Mouse (Mus musculus): Measurements from ENCODE around the gene Olfr648. TPM values are rescaled to one million over a fixed set of nuclear protein-coding genes. Genes with fewer than 3 reads are reported as not detected.

The Olfr648 gene
- polyA plus RNA-seq (2014; fragmentation: Illumina TruSeq; extraction: RNeasy Lipid Tissue Mini Kit (QIAGEN cat#74804); ENCODE audit: low read depth, low replicate concordance), result not detected

GRCm38 (mm10) chr7:104183292-104183691 is at the start of gene Olfr648:
Gene Olfr648 (minus strand): TSS chr7:104183392.

GRCm38 (mm10) chr7:104218701-104219569 is 35.7 kb upstream of the Olfr648 start, which contains the start of gene Trim6:
Gene Trim6 (plus strand): TSS chr7:104218793.

GRCm38 (mm10) chr7:104195885-104196284 is 12.7 kb upstream of the Olfr648 start, which contains the start of gene Olfr649:
Gene Olfr649 (minus strand): TSS chr7:104195985.

GRCm38 (mm10) chr7:104150456-104150855 is 32.7 kb downstream of the Olfr648 start, which contains the start of gene Ubqlnl:
Gene Ubqlnl (minus strand): TSS chr7:104150556.

GRCm38 (mm10) chr7:104143179-104143578 is 40.0 kb downstream of the Olfr648 start, which contains the start of gene Ubqln3:
Gene Ubqln3 (minus strand): TSS chr7:104143279.

GRCm38 (mm10) chr7:104137305-104137704 is 45.9 kb downstream of the Olfr648 start, which contains the start of gene Olfr643:
Gene Olfr643 (minus strand): TSS chr7:104137405.

GRCm38 (mm10) chr7:104129726-104130125 is 53.5 kb downstream of the Olfr648 start, which contains the start of gene Ubqln5:
Gene Ubqln5 (minus strand): TSS chr7:104129826.

Other genes with a start within 250 kb of the Olfr648 start
- gene Olfr632, start 249.0 kb downstream of the Olfr648 start, polyA plus RNA-seq (2014; fragmentation: Illumina TruSeq; extraction: RNeasy Lipid Tissue Mini Kit (QIAGEN cat#74804); ENCODE audit: low read depth, low replicate concordance), result not detected
- not detected for gene Olfr633, start 239.0 kb downstream of the Olfr648 start, polyA plus RNA-seq (2014; fragmentation: Illumina TruSeq; extraction: RNeasy Lipid Tissue Mini Kit (QIAGEN cat#74804); ENCODE audit: low read depth, low replicate concordance)
- not detected for gene Olfr635, start 212.2 kb downstream of the Olfr648 start, polyA plus RNA-seq (2014; fragmentation: Illumina TruSeq; extraction: RNeasy Lipid Tissue Mini Kit (QIAGEN cat#74804); ENCODE audit: low read depth, low replicate concordance)
- not detected for gene Olfr638, start 184.6 kb downstream of the Olfr648 start, polyA plus RNA-seq (2014; fragmentation: Illumina TruSeq; extraction: RNeasy Lipid Tissue Mini Kit (QIAGEN cat#74804); ENCODE audit: low read depth, low replicate concordance)
- gene Olfr639, start 166.1 kb downstream of the Olfr648 start, polyA plus RNA-seq (2014; fragmentation: Illumina TruSeq; extraction: RNeasy Lipid Tissue Mini Kit (QIAGEN cat#74804); ENCODE audit: low read depth, low replicate concordance), result not detected
- not detected for gene Olfr640, start 157.8 kb downstream of the Olfr648 start, polyA plus RNA-seq (2014; fragmentation: Illumina TruSeq; extraction: RNeasy Lipid Tissue Mini Kit (QIAGEN cat#74804); ENCODE audit: low read depth, low replicate concordance)
- not detected for gene Olfr641, start 147.9 kb downstream of the Olfr648 start, polyA plus RNA-seq (2014; fragmentation: Illumina TruSeq; extraction: RNeasy Lipid Tissue Mini Kit (QIAGEN cat#74804); ENCODE audit: low read depth, low replicate concordance)
- gene Olfr642, start 130.7 kb downstream of the Olfr648 start, polyA plus RNA-seq (2014; fragmentation: Illumina TruSeq; extraction: RNeasy Lipid Tissue Mini Kit (QIAGEN cat#74804); ENCODE audit: low read depth, low replicate concordance), result not detected
- not detected for gene 4930516K23Rik, start 121.9 kb downstream of the Olfr648 start, polyA plus RNA-seq (2014; fragmentation: Illumina TruSeq; extraction: RNeasy Lipid Tissue Mini Kit (QIAGEN cat#74804); ENCODE audit: low read depth, low replicate concordance)
- not detected for gene Olfr644, start 111.5 kb downstream of the Olfr648 start, polyA plus RNA-seq (2014; fragmentation: Illumina TruSeq; extraction: RNeasy Lipid Tissue Mini Kit (QIAGEN cat#74804); ENCODE audit: low read depth, low replicate concordance)
- not detected for gene Olfr645, start 97.9 kb downstream of the Olfr648 start, polyA plus RNA-seq (2014; fragmentation: Illumina TruSeq; extraction: RNeasy Lipid Tissue Mini Kit (QIAGEN cat#74804); ENCODE audit: low read depth, low replicate concordance)
- gene Olfr646, start 78.5 kb downstream of the Olfr648 start, polyA plus RNA-seq (2014; fragmentation: Illumina TruSeq; extraction: RNeasy Lipid Tissue Mini Kit (QIAGEN cat#74804); ENCODE audit: low read depth, low replicate concordance), result not detected
- not detected for gene Ubqln5, start 53.6 kb downstream of the Olfr648 start, polyA plus RNA-seq (2014; fragmentation: Illumina TruSeq; extraction: RNeasy Lipid Tissue Mini Kit (QIAGEN cat#74804); ENCODE audit: low read depth, low replicate concordance)
- gene Olfr643, start 46.0 kb downstream of the Olfr648 start, polyA plus RNA-seq (2014; fragmentation: Illumina TruSeq; extraction: RNeasy Lipid Tissue Mini Kit (QIAGEN cat#74804); ENCODE audit: low read depth, low replicate concordance), result not detected
- not detected for gene Ubqln3, start 40.1 kb downstream of the Olfr648 start, polyA plus RNA-seq (2014; fragmentation: Illumina TruSeq; extraction: RNeasy Lipid Tissue Mini Kit (QIAGEN cat#74804); ENCODE audit: low read depth, low replicate concordance)
- not detected for gene Ubqlnl, start 32.8 kb downstream of the Olfr648 start, polyA plus RNA-seq (2014; fragmentation: Illumina TruSeq; extraction: RNeasy Lipid Tissue Mini Kit (QIAGEN cat#74804); ENCODE audit: low read depth, low replicate concordance)
- not detected for gene Olfm5, start 18.6 kb downstream of the Olfr648 start, polyA plus RNA-seq (2014; fragmentation: Illumina TruSeq; extraction: RNeasy Lipid Tissue Mini Kit (QIAGEN cat#74804); ENCODE audit: low read depth, low replicate concordance)
- gene Olfr649, start 12.6 kb upstream of the Olfr648 start, polyA plus RNA-seq (2014; fragmentation: Illumina TruSeq; extraction: RNeasy Lipid Tissue Mini Kit (QIAGEN cat#74804); ENCODE audit: low read depth, low replicate concordance), result not detected
- gene Trim6, start 35.4 kb upstream of the Olfr648 start, polyA plus RNA-seq (2014; fragmentation: Illumina TruSeq; extraction: RNeasy Lipid Tissue Mini Kit (QIAGEN cat#74804); ENCODE audit: low read depth, low replicate concordance), result 0.77 TPM
- 14.5 TPM for gene Trim34a, start 61.1 kb upstream of the Olfr648 start, polyA plus RNA-seq (2014; fragmentation: Illumina TruSeq; extraction: RNeasy Lipid Tissue Mini Kit (QIAGEN cat#74804); ENCODE audit: low read depth, low replicate concordance)
- 2.3 TPM for gene Trim5, start 104.7 kb upstream of the Olfr648 start, polyA plus RNA-seq (2014; fragmentation: Illumina TruSeq; extraction: RNeasy Lipid Tissue Mini Kit (QIAGEN cat#74804); ENCODE audit: low read depth, low replicate concordance)
- 17.3 TPM for gene Trim12a, start 132.1 kb upstream of the Olfr648 start, polyA plus RNA-seq (2014; fragmentation: Illumina TruSeq; extraction: RNeasy Lipid Tissue Mini Kit (QIAGEN cat#74804); ENCODE audit: low read depth, low replicate concordance)
- 0.32 TPM for gene Trim34b, start 146.1 kb upstream of the Olfr648 start, polyA plus RNA-seq (2014; fragmentation: Illumina TruSeq; extraction: RNeasy Lipid Tissue Mini Kit (QIAGEN cat#74804); ENCODE audit: low read depth, low replicate concordance)
- 13.9 TPM for gene Trim12c, start 170.0 kb upstream of the Olfr648 start, polyA plus RNA-seq (2014; fragmentation: Illumina TruSeq; extraction: RNeasy Lipid Tissue Mini Kit (QIAGEN cat#74804); ENCODE audit: low read depth, low replicate concordance)
- gene Trim30b, start 186.5 kb upstream of the Olfr648 start, polyA plus RNA-seq (2014; fragmentation: Illumina TruSeq; extraction: RNeasy Lipid Tissue Mini Kit (QIAGEN cat#74804); ENCODE audit: low read depth, low replicate concordance), result 0.12 TPM
- not detected for gene Trim30c, start 217.4 kb upstream of the Olfr648 start, polyA plus RNA-seq (2014; fragmentation: Illumina TruSeq; extraction: RNeasy Lipid Tissue Mini Kit (QIAGEN cat#74804); ENCODE audit: low read depth, low replicate concordance)